Mouse (Mus musculus) heart, postnatal 0 days (tissue): Measurements from ENCODE around the gene Uevld. TPM values are rescaled to one million over a fixed set of nuclear protein-coding genes. Genes with fewer than 3 reads are reported as not detected.
A peak's percentile ranks its signal among the peaks of the same experiment; 100 is the strongest.

ENCODE experiments used
- ATAC-seq: fragments of 200-750 bp; cut with Nextera tagmentation; 2 replicates; pipeline ENCODE4 v1.8.0; 2017; ENCODE audit warnings: low read depth, moderate number of reproducible peaks, moderate library complexity; ENCODE audit not compliant: insufficient read depth
- DNase-seq: peaks from one replicate; pipeline ENCODE4 v3.0.0-alpha.2; 2016; ENCODE audit warnings: low spot score
- H3K27ac ChIP-seq: fragments of 300-500 bp; sonication (generic); 2 replicates; pipeline ENCODE4 v1.5.1; 2014; ENCODE audit warnings: low read depth, mild to moderate bottlenecking
- H3K27me3 ChIP-seq: fragments of 300-500 bp; sonication (generic); 2 replicates; pipeline ENCODE4 v1.6.1; 2014; ENCODE audit warnings: low read length, mixed read lengths; ENCODE audit not compliant: control insufficient read depth, insufficient read depth
- H3K36me3 ChIP-seq: fragments of 300-500 bp; sonication (generic); replicated peaks from 2 replicates; pipeline ENCODE4 v1.6.1; 2014; ENCODE audit warnings: low read length, mixed read lengths; ENCODE audit not compliant: control insufficient read depth, insufficient read depth
- H3K4me1 ChIP-seq: fragments of 300-500 bp; sonication (generic); 2 replicates; pipeline ENCODE4 v1.6.1; 2014; ENCODE audit warnings: antibody characterized with exemption; ENCODE audit not compliant: control insufficient read depth, insufficient read depth
- H3K4me2 ChIP-seq: fragments of 300-500 bp; sonication (generic); 2 replicates; pipeline ENCODE4 v1.6.1; 2014; ENCODE audit warnings: low read depth, mild to moderate bottlenecking, low read length, moderate library complexity
- H3K4me3 ChIP-seq: fragments of 300-500 bp; sonication (generic); 2 replicates; pipeline ENCODE4 v1.5.1; 2014; ENCODE audit warnings: low read depth, low read length
- H3K9ac ChIP-seq: fragments of 300-500 bp; sonication (generic); replicated peaks from 2 replicates; pipeline ENCODE4 v1.6.1; 2014; ENCODE audit warnings: low read depth, low read length, mixed read lengths
- H3K9me3 ChIP-seq: fragments of 300-500 bp; sonication (generic); replicated peaks from 2 replicates; pipeline ENCODE4 v1.6.1; 2016; ENCODE audit warnings: low read length; ENCODE audit not compliant: control insufficient read depth
- CTCF ChIP-seq: IDR thresholded peaks from 2 replicates; pipeline ENCODE4 v1.5.1; 2016; ENCODE audit warnings: antibody characterized with exemption, control low read depth, low read depth
- EP300 ChIP-seq: IDR thresholded peaks from 2 replicates; pipeline ENCODE4 v1.6.1; 2016; ENCODE audit warnings: antibody characterized with exemption, low read depth
- WGBS: fragments of 180-500 bp; shearing (Covaris S2); extraction: QIAGEN DNeasy Blood & Tissue Kit; methylation state at CpG from one replicate; pipeline ENCODE4 v1.1.7; 2014; 5-methylcytosine and 5-hydroxymethylcytosine counted together
- polyA plus RNA-seq: library from polyadenylated mRNA; unstranded; fragments of >200 nt; fragmentation: Nextera tagmentation; extraction: Ambion mirVana; gene quantifications from 2 replicates; pipeline ENCODE4 v1.2.1, GENCODE M21; 2015
- total RNA-seq: library from RNA; depleted of rRNA; stranded (reverse); fragments of >200 nt; gene quantifications from 2 replicates; pipeline ENCODE4 v1.2.3, GENCODE M21; 2014; ENCODE audit warnings: low replicate concordance; rRNA removed

Gene Uevld
- total RNA-seq (8.1 and 10.5 TPM in 2 replicates), polyA plus RNA-seq (4.4 TPM in 2 replicates)

GRCm38 (mm10) chr7:46957831-46958691 lies at the start of gene Uevld:
Uevld (minus strand) TSS chr7:46958527.
- H3K4me2 ChIP-seq, result peak within 1 kb of the TSS; percentile 80
- peak within 1 kb of the TSS; percentile 71 for H3K4me3 ChIP-seq
- WGBS, result under 1% methylated on average over 51 of the region's 51 CpGs
- H3K27ac ChIP-seq, result 0 out of 2 replicates have a peak within 1 kb of the TSS, but pooled peaks have one; percentile 6
- H3K27me3 ChIP-seq, result no peaks in the 10 kb centered on the region
- H3K4me1 ChIP-seq, result no peaks in the 10 kb centered on the region; the same call in 1 of the 2 replicates
- DNase-seq, result peak; percentile 83
- H3K36me3 ChIP-seq, result peaks cover 24% of the 10 kb centered on the region
- peak; percentile 26; the same call in 1 of the 2 replicates for TF ChIP-seq CTCF
- no peak for TF ChIP-seq EP300
- ATAC-seq, result peak; percentile 77
- peak within 1 kb of the TSS; percentile 76 for H3K9ac ChIP-seq
- no peaks in the 10 kb centered on the region for H3K9me3 ChIP-seq

DNA sequence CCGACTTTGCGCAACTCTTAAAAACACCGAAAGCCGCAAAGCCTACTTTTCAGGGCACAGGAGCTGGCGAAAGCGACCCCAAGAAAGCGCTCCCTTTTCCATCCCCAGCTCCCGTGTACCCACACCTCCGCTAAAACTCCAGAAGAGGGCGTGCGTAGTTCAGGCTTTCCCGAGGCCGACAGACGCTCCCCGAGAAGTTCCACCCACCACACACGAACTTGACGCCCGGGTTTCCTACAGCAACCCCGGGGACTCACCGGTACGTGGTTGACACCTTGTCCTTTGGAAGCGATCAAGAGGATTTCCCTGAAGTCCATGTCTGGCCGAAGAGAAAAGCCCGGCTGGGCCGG lies 49.5 kb upstream of the Uevld start:
- H3K27me3 ChIP-seq, result no peaks in the 10 kb centered on the region
- WGBS, result under 1% methylated on average over 25 of the region's 25 CpGs
- H3K27ac ChIP-seq, result peak overlapping the region; percentile 95
- H3K4me1 ChIP-seq, result peaks cover 26% of the 10 kb centered on the region
- TF ChIP-seq EP300 (no peak), CTCF (peak; percentile 49)
- peak overlapping the region; percentile 75 for H3K9ac ChIP-seq
- ATAC-seq (peak; percentile 58), DNase-seq (peak; percentile 84)
- no peaks in the 10 kb centered on the region for H3K9me3 ChIP-seq
- peak overlapping the region; percentile 83 for H3K4me2 ChIP-seq
- peak overlapping the region; percentile 79 for H3K4me3 ChIP-seq
- no peaks in the 10 kb centered on the region for H3K36me3 ChIP-seq

GRCm38 (mm10) chr7:47007109-47007780 lies 48.9 kb upstream of the Uevld start:
- WGBS, result 15% methylated on average over 21 of the region's 21 CpGs

DNA sequence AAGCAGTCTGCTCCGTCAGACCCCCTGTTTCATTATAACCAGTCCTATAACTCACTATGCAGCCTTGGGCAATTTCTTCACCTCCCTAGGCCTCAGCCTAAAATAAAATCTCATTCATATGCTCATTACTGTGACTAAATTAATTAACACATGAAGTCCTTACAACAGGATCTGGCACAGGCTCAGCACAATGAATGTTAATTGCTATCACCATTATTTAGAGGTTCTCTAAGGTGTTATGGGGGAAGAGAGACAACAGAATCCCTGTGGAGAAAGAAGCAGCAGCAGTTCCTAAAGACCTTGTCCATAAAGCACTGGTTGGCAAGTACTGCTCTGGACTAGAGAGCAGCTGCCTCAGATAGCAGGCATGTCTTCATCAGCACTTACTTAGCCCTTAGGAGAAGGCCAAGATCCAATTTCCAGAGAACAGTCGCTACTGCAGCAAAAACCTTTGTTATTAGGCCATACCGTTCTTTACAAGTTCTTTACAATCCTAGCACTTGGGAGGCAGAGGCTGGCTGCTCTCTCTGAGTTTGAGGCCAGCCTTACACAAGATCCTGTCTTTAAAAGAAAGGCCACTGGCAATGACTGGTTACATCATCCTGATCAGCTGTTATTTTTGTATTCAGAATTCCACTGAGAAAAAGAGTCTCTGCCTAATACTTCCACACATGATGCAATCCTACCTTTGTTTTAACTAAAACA lies 45.2 kb upstream of the Uevld start:
- no peak for TF ChIP-seq EP300
- TF ChIP-seq CTCF, result no peak
- Histone ChIP-seq H3K9ac (peak overlapping the region; percentile 23; the same call in 1 of the 2 replicates), H3K9me3 (no peaks in the 10 kb centered on the region), H3K27ac (peak overlapping the region; percentile 20; the same call in 1 of the 2 replicates), H3K4me2 (no peak overlapping the region), H3K4me1 (peaks cover 26% of the 10 kb centered on the region), H3K36me3 (peaks cover 8% of the 10 kb centered on the region), H3K27me3 (no peaks in the 10 kb centered on the region), H3K4me3 (no peak overlapping the region)
- DNase-seq (no peak), ATAC-seq (no peak)
- WGBS, result 55% methylated on average over 3 of the region's 3 CpGs

More at GRCm38 (mm10) chr7:47007109-47007780, 48.9 kb upstream of the Uevld start:
- Histone ChIP-seq H3K9me3 (no peaks in the 10 kb centered on the region), H3K4me2 (peak overlapping the region; percentile 83), H3K36me3 (no peaks in the 10 kb centered on the region), H3K9ac (peak overlapping the region; percentile 75), H3K27me3 (no peaks in the 10 kb centered on the region), H3K27ac (peak overlapping the region; percentile 95), H3K4me1 (peaks cover 26% of the 10 kb centered on the region), H3K4me3 (peak overlapping the region; percentile 79)
- ATAC-seq, result no peak
- DNase-seq, result no peak
- no peak for TF ChIP-seq EP300
- no peak for TF ChIP-seq CTCF

- H3K4me1 ChIP-seq, result peaks cover 32% of the 10 kb centered on the region
- no peak overlapping the region for H3K4me3 ChIP-seq
- no peaks in the 10 kb centered on the region for H3K27me3 ChIP-seq
- no peak overlapping the region for H3K4me2 ChIP-seq
- no peak overlapping the region for H3K27ac ChIP-seq
- ATAC-seq, result no peak
- DNase-seq, result no peak
- H3K36me3 ChIP-seq, result peaks cover 23% of the 10 kb centered on the region
- 72% methylated on average over 4 of the region's 4 CpGs for WGBS
- H3K9me3 ChIP-seq, result no peaks in the 10 kb centered on the region
- no peak overlapping the region for H3K9ac ChIP-seq
- no peak for TF ChIP-seq CTCF
- no peak for TF ChIP-seq EP300
Observed at GRCm38 (mm10) chr7:47001900-47002275, 43.6 kb upstream of the Uevld start.
